Mouse (Mus musculus): Measurements from ENCODE around the gene Synj2.

Gene Synj2

DNA sequence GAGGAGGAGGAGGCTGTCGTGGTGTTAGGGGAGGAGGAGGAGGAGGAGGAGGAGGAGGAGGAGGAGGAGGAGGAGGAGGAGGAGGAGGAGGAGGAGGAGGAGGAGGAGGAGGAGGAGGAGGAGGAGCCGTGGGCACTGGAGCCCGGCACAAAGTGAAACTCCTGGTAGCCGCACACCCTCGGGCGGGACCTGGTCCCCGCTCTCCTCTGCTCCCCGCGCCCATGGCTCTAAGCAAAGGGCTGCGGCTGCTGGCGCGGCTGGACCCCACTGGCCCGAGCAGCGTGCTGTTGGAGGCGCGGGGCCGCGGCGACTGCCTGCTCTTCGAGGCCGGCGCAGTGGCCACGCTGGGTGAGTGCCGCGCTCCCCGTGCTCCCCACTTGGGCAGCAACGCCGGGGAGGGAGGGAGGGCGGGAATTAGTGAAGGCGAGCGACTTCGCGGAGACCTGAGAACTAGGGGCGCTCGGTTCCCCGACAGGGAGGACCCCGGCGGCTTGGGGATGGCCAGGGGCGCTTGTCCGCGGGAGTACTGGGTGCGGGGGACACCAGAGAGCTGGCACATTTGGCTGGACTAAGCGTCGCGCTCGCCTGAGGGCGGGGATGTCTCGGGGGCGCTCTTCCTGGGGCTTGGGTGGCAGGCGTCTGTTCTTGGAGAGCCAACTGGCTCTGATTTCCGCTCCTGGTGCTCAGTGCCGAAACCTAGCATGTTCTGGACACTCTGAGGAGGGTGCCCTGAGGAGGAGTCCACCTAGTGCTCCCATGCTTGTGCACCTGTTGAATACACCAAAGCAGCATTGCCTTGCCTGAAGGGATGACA lies at the start of gene Synj2:
TSS of gene Synj2 (plus strand) at position 51 of the 814 bp plus-strand sequence.
- peak; percentile 65 for DNase-seq (ENCODE audit: low spot score)

DNA sequence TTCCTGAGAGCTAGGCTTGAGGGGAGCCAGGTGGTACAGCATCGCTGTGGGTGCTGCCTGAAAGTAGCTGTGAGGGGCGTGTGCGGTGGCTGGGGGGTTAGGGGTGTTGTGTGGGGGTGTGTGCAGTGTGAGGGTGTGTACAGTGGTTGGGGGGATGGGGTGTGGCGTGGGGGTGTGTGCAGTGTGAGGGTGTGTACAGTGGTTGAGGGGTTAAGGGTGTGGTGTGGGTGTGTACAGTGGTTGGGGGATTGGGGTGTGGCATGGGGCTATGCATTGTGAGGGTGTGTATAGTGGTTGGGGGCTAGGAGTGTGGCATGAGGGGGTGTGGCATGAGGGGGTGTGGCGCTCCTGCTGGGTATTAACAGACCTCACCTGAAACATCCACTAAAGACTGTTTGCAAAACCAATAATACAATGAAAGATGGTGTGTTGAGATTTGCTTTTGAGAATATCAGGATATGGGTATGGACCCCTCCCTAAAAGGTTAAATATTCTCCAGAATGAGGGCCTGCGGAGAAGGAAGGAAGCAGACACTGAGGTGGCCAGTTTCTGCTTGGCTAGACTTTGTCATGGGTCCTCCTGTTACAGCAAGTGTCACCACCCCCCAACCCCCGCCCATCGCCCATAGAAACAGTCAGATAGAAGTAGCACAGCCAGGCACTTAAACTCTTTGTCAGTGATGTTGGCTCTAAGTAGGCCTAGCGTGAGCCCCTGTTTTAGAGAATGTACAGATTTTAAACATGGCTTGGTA lies 49.0 kb upstream of the Synj2 start:
- no peak for DNase-seq (ENCODE audit: low spot score)

DNA sequence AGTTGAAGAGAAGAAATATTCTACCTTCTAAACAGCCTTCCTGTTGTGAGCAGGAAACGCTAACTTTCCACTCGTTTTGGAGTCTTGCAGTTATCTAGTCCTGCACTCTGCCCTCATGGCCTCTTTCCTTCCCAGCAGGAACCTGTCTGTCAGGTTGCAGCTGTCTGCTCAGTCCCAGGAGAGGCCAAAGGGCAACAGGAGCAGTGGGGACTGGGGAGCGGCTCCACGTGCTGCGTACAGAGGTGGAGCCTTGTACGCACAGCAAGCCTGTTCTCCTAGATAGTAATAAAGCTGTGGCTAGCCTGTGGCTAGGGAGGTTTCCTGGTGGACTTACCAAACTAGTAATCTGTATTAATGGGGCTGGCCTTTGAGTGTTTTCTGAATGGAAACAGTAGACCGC lies 48.0 kb upstream of the Synj2 start:
- DNase-seq (ENCODE audit: low spot score), result no peak

DNA sequence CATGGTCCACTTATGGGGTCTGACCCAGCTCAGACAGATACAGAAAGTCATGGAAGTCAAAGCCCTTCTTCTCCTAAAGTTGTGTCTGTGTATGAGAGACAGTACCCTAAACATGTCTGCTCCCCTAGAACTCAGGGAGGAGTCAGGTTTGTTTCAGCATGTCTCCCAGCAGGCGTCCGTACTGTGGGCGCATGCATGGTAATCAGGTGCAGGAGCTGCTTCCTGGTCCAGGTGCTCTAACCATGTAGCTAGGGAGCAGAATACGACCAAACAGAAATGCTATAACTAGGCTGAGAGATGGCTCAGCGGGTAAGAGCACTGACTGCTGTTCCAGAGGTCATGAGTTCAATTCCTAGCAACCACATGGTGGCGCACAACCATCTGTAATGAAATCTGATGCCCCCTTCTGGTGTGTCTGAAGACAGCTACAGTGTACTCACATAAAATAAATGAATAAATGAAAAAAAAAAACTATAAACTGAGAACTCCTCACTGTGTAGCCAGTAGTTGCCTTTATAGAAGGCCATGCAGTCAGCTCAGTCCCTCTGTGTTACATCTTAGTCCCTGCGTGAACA lies 47.4 kb upstream of the Synj2 start:
- no peak for DNase-seq (ENCODE audit: low spot score)

DNA sequence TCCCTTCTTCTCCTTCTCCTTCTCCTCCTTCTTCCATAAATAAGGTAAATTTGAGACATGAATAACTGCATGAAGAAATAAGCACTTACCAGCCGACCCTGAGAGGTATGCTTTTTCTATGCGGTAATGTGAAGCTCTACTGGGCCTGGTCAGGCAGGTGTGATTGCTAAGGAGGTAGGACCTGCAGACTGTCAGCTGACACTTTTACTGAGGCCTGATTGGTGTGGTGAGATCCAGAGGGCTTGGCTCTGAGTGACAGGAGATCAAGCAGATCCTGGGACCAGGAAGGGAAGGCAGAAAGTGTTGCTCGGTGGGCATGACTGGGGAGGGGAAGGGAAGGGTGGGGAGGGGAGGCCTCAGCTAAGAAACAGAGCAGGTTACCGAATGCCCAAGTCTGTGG lies 45.0 kb upstream of the Synj2 start:
- DNase-seq (ENCODE audit: low spot score), result no peak

DNA sequence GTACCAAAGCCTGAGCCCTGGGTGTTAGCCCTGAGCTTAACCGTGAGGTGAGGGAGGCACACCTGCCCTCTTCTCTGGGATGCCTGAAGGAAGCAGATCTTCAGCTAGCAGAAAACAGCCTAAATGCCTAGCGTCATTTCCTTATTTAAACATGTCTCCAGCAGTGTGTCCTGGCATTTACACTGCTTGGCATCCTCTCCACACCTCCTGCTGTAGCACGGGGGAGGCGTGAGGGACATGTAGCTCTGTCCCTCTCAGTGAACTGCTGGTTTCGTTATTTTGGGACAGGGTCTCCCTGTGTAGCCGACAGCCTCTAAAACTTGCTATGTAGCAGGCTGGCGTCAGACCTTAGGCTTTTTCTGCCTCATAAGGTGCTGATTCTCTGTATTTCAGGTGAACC lies 44.5 kb upstream of the Synj2 start:
- no peak for DNase-seq (ENCODE audit: low spot score)

DNA sequence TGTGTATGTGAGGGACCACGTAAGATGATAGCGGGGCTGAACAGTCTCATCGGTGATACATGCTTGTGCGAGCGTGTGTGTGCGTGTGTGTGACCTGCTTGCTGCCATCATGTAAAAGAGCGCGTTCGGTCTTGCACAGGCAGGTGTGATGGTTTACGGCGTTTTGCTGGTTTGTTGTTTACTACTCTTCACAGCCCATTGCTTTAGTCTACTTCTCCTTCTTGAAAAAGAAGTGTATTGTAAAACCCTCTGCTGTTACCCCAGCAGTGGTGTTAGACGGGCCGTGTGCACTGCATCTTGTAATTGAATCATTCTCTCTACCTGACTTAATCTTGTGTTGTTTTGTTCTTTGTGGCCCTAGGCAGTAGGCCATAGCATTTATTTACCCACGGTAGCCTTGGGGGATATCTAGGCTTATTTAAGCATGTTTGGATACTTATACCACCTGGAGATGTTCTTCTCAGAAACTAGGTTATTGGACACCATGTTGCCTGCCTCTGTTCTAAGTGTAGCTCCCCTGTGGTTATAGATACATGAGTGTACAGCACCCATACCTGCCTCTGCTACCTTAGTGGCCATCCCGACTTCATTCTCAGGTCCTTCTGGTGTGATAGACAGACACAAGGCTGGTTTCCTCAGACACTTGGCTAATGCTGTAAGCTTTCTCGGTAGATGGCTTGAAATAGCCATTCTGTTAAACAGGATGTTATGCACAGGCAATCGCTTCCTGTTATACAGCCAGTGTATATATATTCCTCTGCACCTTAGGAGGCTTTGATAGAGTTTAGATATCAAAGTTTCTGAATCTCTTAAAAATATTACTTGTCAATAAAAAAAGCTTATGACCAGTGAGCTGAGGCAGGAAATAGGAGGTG lies 43.5 kb upstream of the Synj2 start:
- no peak for DNase-seq (ENCODE audit: low spot score)

DNA sequence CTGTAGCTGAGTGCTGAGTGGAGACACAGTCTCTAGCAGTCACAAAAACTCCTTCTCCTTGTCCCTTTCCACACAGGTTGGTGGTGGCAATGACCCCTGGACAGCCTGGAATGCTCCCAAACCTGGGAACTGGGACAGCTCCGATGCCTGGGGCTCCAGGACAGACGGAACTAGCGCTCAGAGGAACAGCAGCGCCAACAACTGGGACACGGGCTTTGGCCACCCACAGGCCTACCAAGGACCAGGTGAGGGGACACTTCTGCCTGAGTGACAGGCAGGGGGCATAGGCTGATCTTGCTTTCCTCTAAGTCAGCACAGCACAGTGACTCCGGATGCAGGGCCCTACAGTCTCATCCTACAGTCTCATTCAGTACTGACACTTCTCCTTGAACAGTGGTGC lies 41.8 kb upstream of the Synj2 start:
- no peak for DNase-seq (ENCODE audit: low spot score)

DNA sequence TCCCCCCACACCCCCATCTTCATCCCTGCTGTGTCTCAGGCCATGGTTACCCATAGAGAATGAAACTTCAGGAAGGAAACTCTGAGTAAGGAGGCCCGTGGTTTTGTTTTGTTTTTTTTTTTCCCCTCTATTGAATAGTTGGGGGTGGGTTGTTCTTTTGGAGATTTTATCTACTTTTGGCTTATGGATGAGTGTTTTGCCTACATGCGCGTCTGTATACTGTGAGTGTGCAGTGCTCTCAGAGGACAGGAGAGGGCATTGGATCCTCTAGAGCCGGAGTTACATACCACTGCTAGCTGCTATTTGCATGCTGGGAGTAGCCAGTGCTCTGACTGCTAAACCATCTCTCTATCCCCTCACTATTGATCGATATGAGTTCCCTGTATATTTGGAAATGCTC lies 39.7 kb upstream of the Synj2 start:
- DNase-seq (ENCODE audit: low spot score), result no peak

DNA sequence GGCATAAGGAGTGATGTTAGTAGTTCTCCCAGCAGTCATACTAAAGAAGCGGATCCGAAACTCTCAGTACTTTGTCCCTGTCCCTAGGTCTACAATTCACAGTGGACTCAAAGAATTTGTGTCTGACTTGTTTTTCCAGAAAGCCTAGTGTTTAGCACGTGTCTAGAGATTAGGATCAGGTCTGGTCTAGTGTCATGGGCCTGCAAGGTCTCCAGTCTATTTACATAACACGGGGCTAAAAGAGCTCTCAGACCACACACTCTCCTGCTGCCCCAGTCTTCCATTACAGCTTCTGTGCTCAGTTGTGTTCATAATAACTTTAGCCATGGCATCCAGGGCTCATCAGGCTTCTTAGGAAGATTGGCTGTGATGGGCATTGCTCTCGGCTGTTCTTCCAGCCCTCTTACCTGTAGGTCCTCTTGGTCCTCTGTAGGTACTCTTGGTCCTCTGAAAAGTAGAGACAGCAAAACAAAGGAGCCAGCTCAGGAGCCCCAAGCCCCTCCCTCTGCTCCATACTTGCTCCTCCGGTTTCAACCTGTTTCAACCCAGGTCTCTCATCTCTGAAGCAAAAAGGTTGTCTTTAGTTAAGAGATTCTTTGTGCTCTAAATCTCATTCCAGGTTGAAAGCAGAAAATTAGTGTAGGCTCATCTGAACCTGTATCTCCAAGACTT lies 37.3 kb upstream of the Synj2 start:
- peak; percentile 70 for DNase-seq (ENCODE audit: low spot score)

DNA sequence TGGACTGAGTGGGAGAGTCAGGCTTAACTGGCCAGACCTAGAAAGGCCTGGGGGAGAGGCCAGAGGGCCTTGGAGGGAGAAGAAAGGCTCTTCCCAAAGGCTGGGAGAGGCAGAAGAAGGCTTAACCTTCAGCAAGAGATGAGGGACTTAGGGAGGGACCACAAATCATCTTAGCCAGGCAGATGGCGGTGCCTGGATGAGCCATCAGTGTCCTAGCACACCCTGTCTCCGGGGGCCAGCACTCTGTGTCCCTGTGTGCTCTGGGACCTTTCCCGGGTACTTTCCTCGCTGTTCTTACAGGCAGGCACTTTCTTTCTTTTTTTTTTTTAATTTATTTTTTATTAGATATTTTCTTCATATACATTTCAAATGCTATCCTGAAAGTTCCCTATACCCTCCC lies 31.4 kb upstream of the Synj2 start:
- no peak for DNase-seq (ENCODE audit: low spot score)

DNA sequence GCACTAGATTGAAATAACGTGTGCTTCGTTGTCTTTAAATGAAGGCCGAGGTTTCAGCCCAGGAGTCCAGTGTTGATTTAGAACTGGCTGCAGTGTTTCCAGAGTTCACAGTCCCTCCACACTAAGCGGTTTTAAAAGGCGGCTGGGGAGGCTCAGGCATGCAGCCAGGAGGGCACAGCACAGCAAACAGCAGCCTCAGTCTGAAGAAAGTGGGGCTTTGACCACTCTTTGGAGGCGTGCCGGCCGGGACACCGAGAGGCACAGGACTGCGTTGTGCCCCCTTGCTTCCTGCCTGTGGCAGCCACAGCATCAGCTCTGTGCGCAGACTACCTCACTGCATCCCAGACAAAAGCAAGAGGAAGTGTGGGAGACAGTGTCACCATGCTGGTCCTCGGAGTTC lies 29.5 kb upstream of the Synj2 start:
- DNase-seq (ENCODE audit: low spot score), result no peak

DNA sequence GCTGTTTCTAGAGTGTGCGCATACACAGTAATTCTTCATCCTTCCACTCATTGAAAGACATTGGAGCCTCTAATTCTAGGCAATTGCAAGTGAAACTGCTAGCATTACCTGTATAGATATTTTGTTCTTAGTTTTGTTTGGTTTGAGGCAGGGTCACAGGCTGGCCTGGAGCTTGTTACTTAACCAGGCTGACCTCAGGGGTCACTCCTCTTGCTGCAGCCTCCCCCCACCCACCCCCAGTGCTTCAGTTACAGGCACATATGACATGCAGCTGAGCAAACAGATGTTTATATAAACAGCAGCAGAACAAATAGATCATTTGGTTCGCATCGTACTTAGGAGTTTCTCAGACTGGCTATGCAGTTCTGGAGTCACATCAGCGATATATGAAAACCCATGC lies 28.3 kb upstream of the Synj2 start:
- no peak for DNase-seq (ENCODE audit: low spot score)

DNA sequence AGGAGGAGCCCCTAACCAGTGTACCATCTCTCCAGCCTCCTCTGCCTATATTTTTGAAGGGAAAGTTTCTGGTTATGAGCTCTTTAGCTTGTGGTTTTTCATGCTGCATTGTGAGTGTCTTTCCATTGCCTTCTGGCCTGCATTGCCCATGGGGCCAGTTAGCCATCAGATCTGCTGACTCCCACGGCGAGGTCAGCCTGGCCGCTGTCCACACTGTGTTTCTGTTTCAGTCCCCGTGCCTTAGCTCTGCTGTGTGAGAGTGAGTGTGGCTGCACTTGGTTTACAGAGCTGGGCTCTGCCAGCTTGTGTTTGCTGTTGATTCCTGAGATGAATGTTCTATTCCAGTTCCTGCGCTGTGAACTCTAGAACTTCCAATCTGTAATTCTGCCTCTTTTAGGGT lies 26.9 kb upstream of the Synj2 start:
- peak; percentile 14 for DNase-seq (ENCODE audit: low spot score)

DNA sequence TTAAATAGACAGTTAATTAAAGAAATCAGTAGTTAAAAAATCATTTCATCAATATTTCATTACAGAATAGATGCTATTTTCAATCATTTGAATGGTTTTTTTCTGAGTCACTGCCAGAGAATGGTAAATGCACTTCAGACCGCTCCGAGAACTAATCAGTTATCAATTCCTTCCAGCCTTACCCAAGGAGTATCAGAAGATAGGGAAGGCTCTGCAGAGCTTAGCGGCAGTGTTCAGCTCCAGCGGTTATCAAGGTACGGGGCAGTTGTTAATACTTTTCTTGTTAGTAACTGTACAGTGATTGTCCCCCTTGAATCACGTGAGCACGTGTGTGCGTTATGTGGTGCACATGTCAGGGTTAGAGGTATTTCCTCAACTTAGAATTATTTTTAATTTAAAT lies 19.1 kb upstream of the Synj2 start:
- no peak for DNase-seq (ENCODE audit: low spot score)

DNA sequence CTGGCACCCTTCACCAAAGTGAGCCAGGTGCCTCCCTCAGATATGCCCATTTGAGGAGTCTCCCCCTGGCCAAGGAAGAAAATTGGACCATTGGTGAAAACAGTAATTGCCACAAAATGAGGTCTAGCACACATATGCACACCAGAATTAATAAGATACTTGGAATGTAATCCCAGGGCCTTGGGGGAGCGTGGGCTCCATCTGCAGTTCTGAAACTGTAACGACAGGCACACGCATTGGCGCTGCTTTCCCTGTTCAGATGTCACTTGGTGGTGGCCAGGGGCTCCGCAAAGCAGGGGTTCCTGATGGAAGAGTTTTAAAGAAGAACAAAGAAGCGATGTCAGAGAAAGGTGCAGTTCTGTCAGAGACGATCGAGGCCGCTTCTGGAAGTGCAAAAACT lies 17.8 kb upstream of the Synj2 start:
- peak; percentile 23 for DNase-seq (ENCODE audit: low spot score)

DNA sequence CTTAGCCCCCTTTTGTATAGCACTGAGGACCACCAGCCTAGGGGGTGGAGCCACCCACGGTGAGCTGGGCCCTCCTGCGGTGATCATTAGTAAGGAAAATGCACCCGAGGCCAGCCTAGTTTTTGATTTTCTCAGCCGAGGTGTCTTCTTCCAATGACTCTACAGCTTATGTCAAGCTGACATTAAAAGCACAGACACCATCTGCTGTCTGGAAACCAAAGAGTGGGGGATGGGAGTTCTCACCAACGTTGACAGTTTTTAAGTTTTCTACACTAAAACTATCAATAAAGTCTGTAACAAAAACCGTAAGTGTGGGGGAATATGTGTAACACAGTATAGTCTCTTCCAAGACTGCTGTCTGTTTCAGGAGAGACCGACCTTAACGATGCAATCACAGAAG lies 16.8 kb upstream of the Synj2 start:
- DNase-seq (ENCODE audit: low spot score), result no peak

DNA sequence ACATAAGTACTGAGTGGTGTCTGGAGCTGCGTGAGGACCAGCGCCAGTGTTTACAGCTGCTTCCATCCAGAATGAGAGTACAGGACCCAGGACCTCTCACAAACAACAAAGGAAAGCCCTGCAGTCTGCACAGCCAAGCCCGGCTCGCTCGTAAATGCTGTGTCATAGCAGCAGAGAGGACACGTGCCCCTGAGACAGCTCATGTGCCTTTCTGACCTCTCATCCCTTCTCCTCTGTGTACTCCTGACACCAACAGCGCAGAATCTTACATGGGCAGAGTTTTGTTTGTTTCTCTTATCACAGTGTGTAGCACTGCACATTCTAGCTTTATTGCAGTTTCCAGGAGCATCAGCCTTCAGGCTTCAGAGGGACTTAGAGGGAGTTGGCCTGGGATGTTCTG lies 14.4 kb upstream of the Synj2 start:
- no peak for DNase-seq (ENCODE audit: low spot score)

DNA sequence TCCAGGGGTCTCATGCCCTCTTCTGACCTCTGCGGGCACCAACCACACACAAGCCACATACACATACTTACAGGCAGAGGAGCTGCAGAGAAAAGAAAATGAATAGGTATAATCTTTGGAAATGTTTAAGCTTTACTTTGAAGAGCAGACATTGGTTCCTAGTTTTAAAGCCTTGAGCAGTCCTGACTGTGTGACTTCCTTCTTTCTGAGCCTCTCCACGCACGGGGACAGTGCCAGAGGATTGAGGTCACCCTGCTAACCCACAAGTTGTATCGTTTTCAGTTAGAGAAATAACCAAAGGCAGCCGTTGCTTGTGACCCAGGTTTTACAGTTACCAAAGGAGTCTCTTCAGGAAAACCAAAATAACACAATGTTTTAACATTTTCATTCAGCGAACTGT lies 12.0 kb upstream of the Synj2 start:
- no peak for DNase-seq (ENCODE audit: low spot score)

DNA sequence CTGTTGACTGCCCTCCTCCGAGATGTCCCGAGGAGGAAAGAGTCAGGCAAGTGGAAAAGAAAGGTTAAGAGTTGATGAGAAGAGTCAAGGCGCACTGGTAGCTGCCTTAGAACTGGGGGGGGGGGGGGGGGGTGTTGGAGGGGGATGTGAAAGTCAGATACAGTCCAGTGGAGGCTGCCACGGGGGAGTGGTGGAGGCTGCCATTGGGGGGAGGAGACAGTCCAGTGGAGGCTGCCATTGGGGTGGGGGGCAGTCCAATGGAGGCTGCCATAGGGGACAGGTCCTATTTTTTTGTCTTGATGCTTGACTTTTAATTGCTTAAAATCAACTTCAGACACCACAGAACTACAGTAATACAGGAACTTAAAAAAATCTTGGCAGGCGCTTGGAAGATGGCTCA lies 8.9 kb upstream of the Synj2 start:
- no peak for DNase-seq (ENCODE audit: low spot score)

DNA sequence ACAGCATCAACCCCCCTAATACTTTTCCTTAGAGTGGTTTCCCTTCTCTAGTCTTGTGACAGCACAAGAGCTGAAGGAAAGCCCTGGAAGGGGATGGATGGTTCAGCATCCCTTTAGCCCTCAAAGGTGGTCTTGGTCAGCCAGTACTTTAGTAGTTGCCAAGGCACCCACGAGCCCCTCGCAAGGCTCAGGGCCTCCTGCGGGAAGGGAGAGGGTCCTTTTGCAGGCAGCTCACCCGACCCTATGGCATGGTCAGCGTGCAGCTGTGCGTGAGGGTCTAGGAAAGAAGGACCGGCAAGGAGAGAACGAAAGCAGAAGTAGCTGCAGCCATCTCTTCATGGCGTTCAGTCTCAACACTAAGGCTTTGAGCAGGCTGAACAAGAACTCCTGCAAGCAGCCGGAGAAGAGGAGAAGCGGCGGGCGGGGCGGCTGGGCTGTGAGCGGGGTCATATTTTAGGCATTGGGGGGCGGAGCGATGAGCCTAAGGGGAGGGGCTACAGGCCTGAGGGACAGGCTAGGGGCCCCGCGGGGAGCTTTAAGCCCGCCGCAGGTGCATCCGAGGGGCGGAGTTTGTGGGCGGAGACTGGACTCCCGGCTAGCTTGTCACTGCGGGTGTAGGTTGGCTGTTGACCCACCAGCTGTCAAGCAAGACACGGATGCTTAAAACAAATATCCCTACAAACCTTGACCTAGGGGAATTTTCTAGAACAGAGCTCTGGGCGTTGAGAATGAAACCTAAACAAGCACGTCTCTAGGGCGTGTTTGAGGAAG lies 6.3 kb upstream of the Synj2 start:
- peak; percentile 77 for DNase-seq (ENCODE audit: low spot score)
